Mouse (Mus musculus): ENCODE data around the gene Dysf. TPM values are rescaled to one million over a fixed set of nuclear protein-coding genes. Genes with fewer than 3 reads are reported as not detected.

Gene Dysf
- total and polyA plus RNA-seq, 2 experiments from 2014 or later, result 1.4 to 1.7 TPM

GRCm38 (mm10) chr6:84043251-84043940, 35.0 kb downstream of the Dysf start:
- WGBS, result 72% methylated on average over 6 of the region's 6 CpGs
- no peak for TF ChIP-seq CTCF (IDR thresholded peaks at IDR 0.05)
- Histone ChIP-seq H3K4me1 (ENCODE audit: insufficient read depth, low read length) (no peaks in the 10 kb centered on the region), H3K9me3 (ENCODE audit: low read length) (no peaks in the 10 kb centered on the region), H3K9ac (replicated peaks; ENCODE audit: low read length, poor library complexity, severe bottlenecking) (no peak overlapping the region), H3K27me3 (ENCODE audit: insufficient read depth, low read length) (no peaks in the 10 kb centered on the region), H3K27ac (ENCODE audit: low read depth, low read length) (no peak overlapping the region), H3K36me3 (ENCODE audit: insufficient read depth, low read length) (no peaks in the 10 kb centered on the region), H3K4me3 (ENCODE audit: low read depth, low read length) (no peak overlapping the region), H3K4me2 (ENCODE audit: low read depth, low read length, poor library complexity, severe bottlenecking) (no peak overlapping the region)
- ATAC-seq (ENCODE audit: low FRiP score) (no peak), DNase-seq (ENCODE audit: low spot score) (no peak)

DNA sequence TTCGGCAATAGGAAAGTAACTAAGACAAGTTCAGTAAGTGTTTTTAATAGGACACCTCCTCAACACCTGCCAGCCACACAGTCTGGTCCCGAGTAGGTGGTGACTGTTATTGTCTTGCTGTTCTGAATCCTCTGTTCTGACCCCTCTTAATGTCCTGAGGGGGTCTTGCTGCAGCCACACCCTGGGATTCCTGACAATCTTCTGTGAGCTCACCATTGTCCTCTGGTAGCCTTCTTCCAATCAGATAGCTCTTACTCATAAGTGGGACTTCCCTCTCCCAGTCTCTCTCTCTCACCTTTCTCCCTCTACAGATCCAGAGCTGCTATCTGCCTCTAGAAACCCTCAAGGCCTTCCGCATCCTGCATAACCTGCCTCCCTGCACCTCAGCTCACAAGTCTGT, 36.3 kb downstream of the Dysf start:
- no peaks in the 10 kb centered on the region for H3K27me3 ChIP-seq (ENCODE audit: insufficient read depth, low read length)
- no peak for TF ChIP-seq CTCF (IDR thresholded peaks at IDR 0.05)
- no peaks in the 10 kb centered on the region for H3K4me1 ChIP-seq (ENCODE audit: insufficient read depth, low read length)
- no peak overlapping the region for H3K27ac ChIP-seq (ENCODE audit: low read depth, low read length)
- DNase-seq (ENCODE audit: low spot score) (no peak), ATAC-seq (ENCODE audit: low FRiP score) (no peak)
- WGBS, result 86% methylated on average over 3 of the region's 3 CpGs
- H3K9ac ChIP-seq (replicated peaks; ENCODE audit: low read length, poor library complexity, severe bottlenecking), result no peak overlapping the region
- no peaks in the 10 kb centered on the region for H3K9me3 ChIP-seq (ENCODE audit: low read length)
- no peaks in the 10 kb centered on the region for H3K36me3 ChIP-seq (ENCODE audit: insufficient read depth, low read length)
- no peak overlapping the region for H3K4me2 ChIP-seq (ENCODE audit: low read depth, low read length, poor library complexity, severe bottlenecking)
- no peak overlapping the region for H3K4me3 ChIP-seq (ENCODE audit: low read depth, low read length)

- Histone ChIP-seq H3K4me1 (ENCODE audit: insufficient read depth, low read length) (no peaks in the 10 kb centered on the region), H3K4me3 (ENCODE audit: low read depth, low read length) (no peak overlapping the region), H3K9ac (replicated peaks; ENCODE audit: low read length, poor library complexity, severe bottlenecking) (no peak overlapping the region), H3K27ac (ENCODE audit: low read depth, low read length) (no peak overlapping the region), H3K36me3 (ENCODE audit: insufficient read depth, low read length) (no peaks in the 10 kb centered on the region), H3K27me3 (ENCODE audit: insufficient read depth, low read length) (no peaks in the 10 kb centered on the region), H3K9me3 (ENCODE audit: low read length) (no peaks in the 10 kb centered on the region), H3K4me2 (ENCODE audit: low read depth, low read length, poor library complexity, severe bottlenecking) (no peak overlapping the region)
- ATAC-seq (ENCODE audit: low FRiP score), result no peak
- 88% methylated on average over 2 of the region's 2 CpGs for WGBS
- DNase-seq (ENCODE audit: low spot score), result no peak
- no peak for TF ChIP-seq CTCF (IDR thresholded peaks at IDR 0.05)
Measured at GRCm38 (mm10) chr6:84048856-84049255, 40.5 kb downstream of the Dysf start.

DNA sequence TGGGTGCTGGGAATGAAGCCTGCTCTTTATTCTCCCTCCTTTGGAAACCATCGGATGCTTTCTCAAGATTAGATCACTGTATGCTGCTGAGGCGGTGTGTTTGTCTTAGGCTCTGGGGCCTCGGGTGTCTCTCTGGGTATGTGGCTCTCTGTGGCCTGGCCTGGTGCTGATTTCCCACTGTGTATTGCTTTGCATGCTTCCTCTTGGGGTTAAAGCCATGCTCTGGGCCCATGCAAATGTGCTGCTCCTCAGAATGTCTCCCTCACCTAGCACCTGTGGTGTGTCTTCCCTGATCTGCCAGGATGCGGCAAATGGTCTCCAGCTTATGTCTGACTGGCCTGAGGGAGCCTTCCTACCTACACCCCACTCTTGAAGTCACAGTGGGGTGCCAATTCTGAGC, 41.8 kb downstream of the Dysf start:
- H3K36me3 ChIP-seq (ENCODE audit: insufficient read depth, low read length), result no peaks in the 10 kb centered on the region
- 85% methylated on average over 4 of the region's 4 CpGs for WGBS
- H3K4me2 ChIP-seq (ENCODE audit: low read depth, low read length, poor library complexity, severe bottlenecking), result no peak overlapping the region
- DNase-seq (ENCODE audit: low spot score), result no peak
- ATAC-seq (ENCODE audit: low FRiP score), result no peak
- no peak overlapping the region for H3K4me3 ChIP-seq (ENCODE audit: low read depth, low read length)
- no peak overlapping the region for H3K9ac ChIP-seq (replicated peaks; ENCODE audit: low read length, poor library complexity, severe bottlenecking)
- no peaks in the 10 kb centered on the region for H3K9me3 ChIP-seq (ENCODE audit: low read length)
- no peaks in the 10 kb centered on the region for H3K27me3 ChIP-seq (ENCODE audit: insufficient read depth, low read length)
- no peaks in the 10 kb centered on the region for H3K4me1 ChIP-seq (ENCODE audit: insufficient read depth, low read length)
- TF ChIP-seq CTCF (IDR thresholded peaks at IDR 0.05), result no peak
- no peak overlapping the region for H3K27ac ChIP-seq (ENCODE audit: low read depth, low read length)

DNA sequence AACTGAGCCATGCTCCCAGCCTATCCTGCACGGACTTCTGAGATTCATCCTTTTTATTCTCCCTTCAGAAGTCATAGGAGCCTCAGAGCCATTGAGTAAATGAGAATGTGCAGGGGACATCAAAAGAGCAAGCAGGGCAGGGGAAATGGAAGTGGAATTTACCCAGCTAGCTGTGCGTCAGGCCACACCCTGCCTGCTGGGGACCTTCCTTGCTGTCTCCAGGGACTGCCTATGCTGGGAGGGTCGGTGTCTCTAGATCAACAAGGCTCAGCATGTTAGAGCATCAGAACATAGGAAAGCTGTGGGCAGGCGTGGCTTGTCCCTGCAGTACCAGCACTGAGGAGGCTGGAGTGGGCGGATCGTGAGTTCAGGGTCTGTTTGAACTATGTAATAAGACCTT, 42.6 kb downstream of the Dysf start:
- no peak overlapping the region for H3K4me3 ChIP-seq (ENCODE audit: low read depth, low read length)
- no peak overlapping the region for H3K9ac ChIP-seq (replicated peaks; ENCODE audit: low read length, poor library complexity, severe bottlenecking)
- DNase-seq (ENCODE audit: low spot score) (no peak), ATAC-seq (ENCODE audit: low FRiP score) (no peak)
- 55% methylated on average over 6 of the region's 6 CpGs for WGBS
- TF ChIP-seq CTCF (IDR thresholded peaks at IDR 0.05), result no peak
- no peaks in the 10 kb centered on the region for H3K9me3 ChIP-seq (ENCODE audit: low read length)
- no peaks in the 10 kb centered on the region for H3K27me3 ChIP-seq (ENCODE audit: insufficient read depth, low read length)
- no peaks in the 10 kb centered on the region for H3K4me1 ChIP-seq (ENCODE audit: insufficient read depth, low read length)
- H3K27ac ChIP-seq (ENCODE audit: low read depth, low read length), result no peak overlapping the region
- no peaks in the 10 kb centered on the region for H3K36me3 ChIP-seq (ENCODE audit: insufficient read depth, low read length)
- H3K4me2 ChIP-seq (ENCODE audit: low read depth, low read length, poor library complexity, severe bottlenecking), result no peak overlapping the region

- ATAC-seq (ENCODE audit: low FRiP score), result no peak
- H3K4me1 ChIP-seq (ENCODE audit: insufficient read depth, low read length), result no peaks in the 10 kb centered on the region
- WGBS, result 85% methylated on average over 9 of the region's 9 CpGs
- no peak for TF ChIP-seq CTCF (IDR thresholded peaks at IDR 0.05)
- no peak overlapping the region for H3K27ac ChIP-seq (ENCODE audit: low read depth, low read length)
- H3K9ac ChIP-seq (replicated peaks; ENCODE audit: low read length, poor library complexity, severe bottlenecking), result no peak overlapping the region
- no peaks in the 10 kb centered on the region for H3K27me3 ChIP-seq (ENCODE audit: insufficient read depth, low read length)
- no peaks in the 10 kb centered on the region for H3K36me3 ChIP-seq (ENCODE audit: insufficient read depth, low read length)
- H3K4me2 ChIP-seq (ENCODE audit: low read depth, low read length, poor library complexity, severe bottlenecking), result no peak overlapping the region
- DNase-seq (ENCODE audit: low spot score), result no peak
- no peaks in the 10 kb centered on the region for H3K9me3 ChIP-seq (ENCODE audit: low read length)
- H3K4me3 ChIP-seq (ENCODE audit: low read depth, low read length), result no peak overlapping the region
Measured at GRCm38 (mm10) chr6:84053874-84054530, 45.6 kb downstream of the Dysf start.
